Mouse (Mus musculus): ENCODE results near the gene Ccl11. TPM values are rescaled to one million over a fixed set of nuclear protein-coding genes. Genes with fewer than 3 reads are reported as not detected.

Ccl11 gene
- total and polyA plus RNA-seq, 3 experiments: 1.7 to 5.9 (median 3.6) TPM

GRCm38 (mm10) chr11:82063454-82063853, 5.8 kb downstream of the Ccl11 start:
- WGBS: 67% methylated on average over 2 of the region's 2 CpGs
- Histone ChIP-seq H3K4me1 (ENCODE audit: control insufficient read depth, insufficient read depth, low read length) (peaks cover 3% of the 10 kb centered on the region; the same call in 1 of the 2 replicates), H3K9ac (ENCODE audit: low read depth, low read length) (no peak overlapping the region), H3K4me3 (no peak overlapping the region), H3K79me2 (replicated peaks; ENCODE audit: control insufficient read depth, insufficient read depth, low read length) (no peaks in the 10 kb centered on the region), H3K36me3 (ENCODE audit: control insufficient read depth, insufficient read depth, low read length) (no peaks in the 10 kb centered on the region), H3K27ac (no peak overlapping the region), H3K27me3 (ENCODE audit: control insufficient read depth, insufficient read depth, low read length) (no peaks in the 10 kb centered on the region)
- DNase-seq: no peak
- TF ChIP-seq POLR2A (IDR thresholded peaks at IDR 0.05; ENCODE audit: insufficient read depth, low read depth, low read length) (no peak), CTCF (IDR thresholded peaks at IDR 0.05) (no peak), EP300 (IDR thresholded peaks at IDR 0.05; ENCODE audit: insufficient read depth, low read depth, low read length) (no peak)
- intact Hi-C loops (cut with DNase I): no loop called here

GRCm38 (mm10) chr11:82066953-82067571, 9.4 kb downstream of the Ccl11 start:
- DNase-seq: no peak
- no peak overlapping the region for H3K9ac ChIP-seq (ENCODE audit: low read depth, low read length)
- TF ChIP-seq CTCF (IDR thresholded peaks at IDR 0.05) (no peak), POLR2A (IDR thresholded peaks at IDR 0.05; ENCODE audit: insufficient read depth, low read depth, low read length) (no peak), EP300 (IDR thresholded peaks at IDR 0.05; ENCODE audit: insufficient read depth, low read depth, low read length) (no peak)
- intact Hi-C loops (cut with DNase I): no loop called here
- no peak overlapping the region for H3K4me3 ChIP-seq
- peaks cover 3% of the 10 kb centered on the region; the same call in 1 of the 2 replicates for H3K4me1 ChIP-seq (ENCODE audit: control insufficient read depth, insufficient read depth, low read length)
- H3K36me3 ChIP-seq (ENCODE audit: control insufficient read depth, insufficient read depth, low read length): no peaks in the 10 kb centered on the region
- no peak overlapping the region for H3K27ac ChIP-seq
- no peaks in the 10 kb centered on the region for H3K27me3 ChIP-seq (ENCODE audit: control insufficient read depth, insufficient read depth, low read length)
- no peaks in the 10 kb centered on the region for H3K79me2 ChIP-seq (replicated peaks; ENCODE audit: control insufficient read depth, insufficient read depth, low read length)
- 75% methylated on average over 7 of the region's 7 CpGs for WGBS

- H3K9ac ChIP-seq (ENCODE audit: low read depth, low read length): no peak overlapping the region
- TF ChIP-seq EP300 (IDR thresholded peaks at IDR 0.05; ENCODE audit: insufficient read depth, low read depth, low read length): no peak
- TF ChIP-seq POLR2A (IDR thresholded peaks at IDR 0.05; ENCODE audit: insufficient read depth, low read depth, low read length): no peak
- no peak for TF ChIP-seq CTCF (IDR thresholded peaks at IDR 0.05)
- no peaks in the 10 kb centered on the region for H3K4me1 ChIP-seq (ENCODE audit: control insufficient read depth, insufficient read depth, low read length)
- peak in 1 of 2 experiments; percentile 24 for DNase-seq
- no peaks in the 10 kb centered on the region for H3K36me3 ChIP-seq (ENCODE audit: control insufficient read depth, insufficient read depth, low read length)
- WGBS: 67% methylated on average over 3 of the region's 3 CpGs
- H3K27me3 ChIP-seq (ENCODE audit: control insufficient read depth, insufficient read depth, low read length): no peaks in the 10 kb centered on the region
- H3K27ac ChIP-seq: no peak overlapping the region
- intact Hi-C loops (cut with DNase I): no loop called here
- no peak overlapping the region for H3K4me3 ChIP-seq
- H3K79me2 ChIP-seq (replicated peaks; ENCODE audit: control insufficient read depth, insufficient read depth, low read length): no peaks in the 10 kb centered on the region
Observed at GRCm38 (mm10) chr11:82071076-82071475, 13.5 kb downstream of the Ccl11 start.

- no peak overlapping the region for H3K4me3 ChIP-seq
- WGBS: 86% methylated on average over 1 of the region's 1 CpGs
Observed at GRCm38 (mm10) chr11:82072374-82072773, 14.8 kb downstream of the Ccl11 start.

GRCm38 (mm10) chr11:82072984-82073383, 15.4 kb downstream of the Ccl11 start:
- H3K79me2 ChIP-seq (replicated peaks; ENCODE audit: control insufficient read depth, insufficient read depth, low read length): no peaks in the 10 kb centered on the region
- H3K27ac ChIP-seq: no peak overlapping the region
- no peaks in the 10 kb centered on the region for H3K27me3 ChIP-seq (ENCODE audit: control insufficient read depth, insufficient read depth, low read length)
- H3K36me3 ChIP-seq (ENCODE audit: control insufficient read depth, insufficient read depth, low read length): no peaks in the 10 kb centered on the region
- H3K9ac ChIP-seq (ENCODE audit: low read depth, low read length): no peak overlapping the region
- no peak for DNase-seq
- no peak overlapping the region for H3K4me3 ChIP-seq
- no peaks in the 10 kb centered on the region for H3K4me1 ChIP-seq (ENCODE audit: control insufficient read depth, insufficient read depth, low read length)
- TF ChIP-seq CTCF (IDR thresholded peaks at IDR 0.05) (no peak), POLR2A (IDR thresholded peaks at IDR 0.05; ENCODE audit: insufficient read depth, low read depth, low read length) (no peak), EP300 (IDR thresholded peaks at IDR 0.05; ENCODE audit: insufficient read depth, low read depth, low read length) (no peak)
- intact Hi-C loops (cut with DNase I): no loop called here
- WGBS: 47% methylated on average over 3 of the region's 3 CpGs

More at GRCm38 (mm10) chr11:82072374-82072773, 14.8 kb downstream of the Ccl11 start:
- no peak for DNase-seq
- H3K4me1 ChIP-seq (ENCODE audit: control insufficient read depth, insufficient read depth, low read length): no peaks in the 10 kb centered on the region
- no peaks in the 10 kb centered on the region for H3K36me3 ChIP-seq (ENCODE audit: control insufficient read depth, insufficient read depth, low read length)
- H3K27me3 ChIP-seq (ENCODE audit: control insufficient read depth, insufficient read depth, low read length): no peaks in the 10 kb centered on the region
- no peak overlapping the region for H3K9ac ChIP-seq (ENCODE audit: low read depth, low read length)
- no peak overlapping the region for H3K27ac ChIP-seq
- H3K79me2 ChIP-seq (replicated peaks; ENCODE audit: control insufficient read depth, insufficient read depth, low read length): no peaks in the 10 kb centered on the region
- intact Hi-C loops (cut with DNase I): no loop called here
- TF ChIP-seq POLR2A (IDR thresholded peaks at IDR 0.05; ENCODE audit: insufficient read depth, low read depth, low read length) (no peak), CTCF (IDR thresholded peaks at IDR 0.05) (peak; percentile 14; the same call in 1 of the 2 replicates)

GRCm38 (mm10) chr11:82073686-82074085, 16.1 kb downstream of the Ccl11 start:
- WGBS: 82% methylated on average over 3 of the region's 3 CpGs
- H3K9ac ChIP-seq (ENCODE audit: low read depth, low read length): no peak overlapping the region
- no peaks in the 10 kb centered on the region for H3K27me3 ChIP-seq (ENCODE audit: control insufficient read depth, insufficient read depth, low read length)
- H3K36me3 ChIP-seq (ENCODE audit: control insufficient read depth, insufficient read depth, low read length): no peaks in the 10 kb centered on the region
- TF ChIP-seq CTCF (IDR thresholded peaks at IDR 0.05) (no peak), EP300 (IDR thresholded peaks at IDR 0.05; ENCODE audit: insufficient read depth, low read depth, low read length) (no peak), POLR2A (IDR thresholded peaks at IDR 0.05; ENCODE audit: insufficient read depth, low read depth, low read length) (no peak)
- intact Hi-C loops (cut with DNase I): no loop called here
- no peak overlapping the region for H3K4me3 ChIP-seq
- no peak overlapping the region for H3K27ac ChIP-seq
- H3K4me1 ChIP-seq (ENCODE audit: control insufficient read depth, insufficient read depth, low read length): no peaks in the 10 kb centered on the region
- DNase-seq: no peak
- H3K79me2 ChIP-seq (replicated peaks; ENCODE audit: control insufficient read depth, insufficient read depth, low read length): no peaks in the 10 kb centered on the region
